Mouse (Mus musculus) liver, adult 2 months (tissue): ENCODE measurements around the gene Klhl15.

ENCODE experiments used
- CTCF ChIP-seq: fragments of 200-500 bp; IDR thresholded peaks from 2 replicates; pipeline ENCODE4 v1.5.1; 2011; ENCODE audit warnings: low read depth, low read length, control low read depth
- POLR2A ChIP-seq: fragments of 200-500 bp; IDR thresholded peaks from 2 replicates; pipeline ENCODE4 v1.6.1; 2011; ENCODE audit warnings: low read length, control low read depth; ENCODE audit not compliant: insufficient read depth; ENCODE audit errors: extremely low read depth

DNA sequence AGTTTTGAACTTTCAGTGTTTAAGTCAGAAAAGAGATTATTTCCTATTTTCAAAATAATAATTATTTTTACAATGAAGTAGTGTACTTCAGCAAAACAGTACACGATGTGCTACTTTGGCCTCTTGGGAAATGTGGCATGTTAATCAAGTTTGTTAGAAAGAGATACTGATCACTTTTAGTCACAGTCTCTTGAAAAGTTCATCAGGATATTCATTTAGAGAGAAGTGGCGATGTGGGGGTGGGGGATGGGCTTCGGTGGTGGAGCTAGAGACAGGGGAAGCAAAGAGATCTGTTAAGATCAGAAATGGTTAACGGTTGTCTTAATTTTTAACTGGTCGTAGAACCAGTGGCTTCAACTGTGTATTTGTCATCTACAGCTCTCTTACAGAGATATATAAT, 967 bp upstream of the Klhl15 start:
- TF ChIP-seq CTCF (no peak), POLR2A (no peak)
